Mouse (Mus musculus) erythroblast, embryonic 14.5 days (primary cell): ENCODE results near the gene Ung. TPM values are rescaled to one million over a fixed set of nuclear protein-coding genes. Genes with fewer than 3 reads are reported as not detected.

Source experiments
- H3K27me3 ChIP-seq: 2 replicates; pipeline ENCODE4 v1.6.1; 2012; ENCODE audit warnings: inconsistent platforms; ENCODE audit not compliant: control insufficient read depth
- H3K36me3 ChIP-seq: 2 replicates; pipeline ENCODE4 v1.6.1; 2012; ENCODE audit warnings: mild to moderate bottlenecking, inconsistent platforms; ENCODE audit not compliant: control insufficient read depth
- H3K4me1 ChIP-seq: 2 replicates; pipeline ENCODE4 v1.6.1; 2012; ENCODE audit warnings: inconsistent platforms; ENCODE audit not compliant: control insufficient read depth
- H3K4me3 ChIP-seq: replicated peaks from 2 replicates; pipeline ENCODE3; 2012; ENCODE audit warnings: moderate library complexity, mild to moderate bottlenecking, inconsistent platforms
- H3K9me3 ChIP-seq: 2 replicates; pipeline ENCODE4 v1.6.1; 2012; ENCODE audit warnings: low read length, inconsistent platforms, mixed read lengths; ENCODE audit not compliant: control insufficient read depth
- GATA1 ChIP-seq: IDR thresholded peaks from 2 replicates; pipeline ENCODE4 v1.6.1; 2012; ENCODE audit warnings: low read length, inconsistent platforms, mixed read lengths
- TAL1 ChIP-seq: IDR thresholded peaks from 3 replicates; pipeline ENCODE4 v1.6.1; 2012; ENCODE audit warnings: low read length, inconsistent platforms, mixed read lengths
- polyA plus RNA-seq: library from polyadenylated mRNA; stranded (reverse); fragments of >175 nt; gene quantifications from 2 replicates; pipeline ENCODE4 v1.2.3, GENCODE M21; 2012

The Ung gene
- polyA plus RNA-seq, 1 experiment: 3.7 TPM

GRCm38 (mm10) chr5:114102807-114103206 lies 27.4 kb upstream of the Ung start:
- Histone ChIP-seq H3K9me3 (no peaks in the 10 kb centered on the region), H3K4me1 (peaks cover 17% of the 10 kb centered on the region), H3K27me3 (peaks cover 17% of the 10 kb centered on the region), H3K36me3 (peaks cover 34% of the 10 kb centered on the region), H3K4me3 (no peak overlapping the region)
- TF ChIP-seq GATA1 (no peak), TAL1 (no peak)

- H3K9me3 ChIP-seq: peaks cover 3% of the 10 kb centered on the region; the same call in 1 of the 2 replicates
- peaks cover 66% of the 10 kb centered on the region for H3K36me3 ChIP-seq
- H3K4me1 ChIP-seq: no peaks in the 10 kb centered on the region
- TF ChIP-seq TAL1 (no peak), GATA1 (no peak)
- H3K27me3 ChIP-seq: no peaks in the 10 kb centered on the region
- no peak overlapping the region for H3K4me3 ChIP-seq
Observed at GRCm38 (mm10) chr5:114106391-114106935, 23.7 kb upstream of the Ung start.

GRCm38 (mm10) chr5:114113334-114113733 lies 16.9 kb upstream of the Ung start:
- Histone ChIP-seq H3K36me3 (peaks cover 65% of the 10 kb centered on the region), H3K27me3 (no peaks in the 10 kb centered on the region), H3K9me3 (peaks cover 3% of the 10 kb centered on the region; the same call in 1 of the 2 replicates), H3K4me3 (no peak overlapping the region), H3K4me1 (no peaks in the 10 kb centered on the region; the same call in 1 of the 2 replicates)
- no peak for TF ChIP-seq TAL1
- no peak for TF ChIP-seq GATA1

DNA sequence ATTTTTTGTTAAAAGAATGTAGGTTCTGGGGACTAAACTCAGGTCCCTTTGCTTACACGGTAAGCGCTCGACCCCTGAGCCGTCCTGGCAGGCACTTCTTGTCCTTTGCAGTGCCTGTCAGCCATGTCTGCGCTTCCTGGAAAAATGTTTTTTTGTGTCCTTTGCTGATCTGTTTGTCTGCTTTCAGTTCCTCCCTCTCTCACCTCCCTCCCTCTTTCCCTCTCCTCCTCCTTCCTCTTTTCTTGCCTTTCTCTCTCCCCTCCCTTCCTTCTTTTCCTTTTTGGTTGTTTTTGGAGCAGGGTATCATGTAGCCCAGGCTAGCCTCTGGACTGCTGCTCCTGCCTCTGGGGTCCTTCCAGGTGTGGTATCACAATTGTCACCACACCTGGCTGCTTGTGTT lies 15.2 kb upstream of the Ung start:
- peaks cover 57% of the 10 kb centered on the region for H3K36me3 ChIP-seq
- H3K9me3 ChIP-seq: no peaks in the 10 kb centered on the region
- no peaks in the 10 kb centered on the region; the same call in 1 of the 2 replicates for H3K4me1 ChIP-seq
- H3K27me3 ChIP-seq: no peaks in the 10 kb centered on the region
- TF ChIP-seq TAL1 (no peak), GATA1 (no peak)
- no peak overlapping the region for H3K4me3 ChIP-seq

GRCm38 (mm10) chr5:114116586-114116985 lies 13.6 kb upstream of the Ung start:
- TF ChIP-seq GATA1 (no peak), TAL1 (no peak)
- Histone ChIP-seq H3K4me1 (no peaks in the 10 kb centered on the region; the same call in 1 of the 2 replicates), H3K27me3 (no peaks in the 10 kb centered on the region), H3K9me3 (no peaks in the 10 kb centered on the region), H3K36me3 (peaks cover 62% of the 10 kb centered on the region), H3K4me3 (no peak overlapping the region)

GRCm38 (mm10) chr5:114119806-114120205 lies 10.4 kb upstream of the Ung start:
- Histone ChIP-seq H3K27me3 (no peaks in the 10 kb centered on the region), H3K4me1 (peaks cover 6% of the 10 kb centered on the region), H3K9me3 (no peaks in the 10 kb centered on the region), H3K36me3 (peaks cover 69% of the 10 kb centered on the region), H3K4me3 (no peak overlapping the region)
- no peak for TF ChIP-seq GATA1
- TF ChIP-seq TAL1: no peak

GRCm38 (mm10) chr5:114126008-114126407 lies 4.2 kb upstream of the Ung start:
- Histone ChIP-seq H3K9me3 (no peaks in the 10 kb centered on the region), H3K4me1 (peaks cover 54% of the 10 kb centered on the region), H3K36me3 (peaks cover 47% of the 10 kb centered on the region), H3K4me3 (no peak overlapping the region), H3K27me3 (no peaks in the 10 kb centered on the region)
- TF ChIP-seq TAL1: no peak
- no peak for TF ChIP-seq GATA1

- no peak for TF ChIP-seq TAL1
- TF ChIP-seq GATA1: no peak
- peaks cover 41% of the 10 kb centered on the region for H3K36me3 ChIP-seq
- no peaks in the 10 kb centered on the region for H3K9me3 ChIP-seq
- peaks cover 61% of the 10 kb centered on the region for H3K4me1 ChIP-seq
- no peaks in the 10 kb centered on the region for H3K27me3 ChIP-seq
- H3K4me3 ChIP-seq: peak overlapping the region; percentile 81
Observed at GRCm38 (mm10) chr5:114126499-114127244, 3.5 kb upstream of the Ung start.
